Mouse (Mus musculus) embryo, embryonic 10.5 days (tissue): Measurements from ENCODE around the gene Stk11.

ENCODE experiments used
- DNase-seq: peaks from one replicate; pipeline ENCODE4 v3.0.0-alpha.2; 2015; ENCODE audit warnings: low spot score

Stk11 gene

GRCm38 (mm10) chr10:80144864-80145838, 29.5 kb downstream of the Stk11 start:
- DNase-seq: peak; percentile 82

DNA sequence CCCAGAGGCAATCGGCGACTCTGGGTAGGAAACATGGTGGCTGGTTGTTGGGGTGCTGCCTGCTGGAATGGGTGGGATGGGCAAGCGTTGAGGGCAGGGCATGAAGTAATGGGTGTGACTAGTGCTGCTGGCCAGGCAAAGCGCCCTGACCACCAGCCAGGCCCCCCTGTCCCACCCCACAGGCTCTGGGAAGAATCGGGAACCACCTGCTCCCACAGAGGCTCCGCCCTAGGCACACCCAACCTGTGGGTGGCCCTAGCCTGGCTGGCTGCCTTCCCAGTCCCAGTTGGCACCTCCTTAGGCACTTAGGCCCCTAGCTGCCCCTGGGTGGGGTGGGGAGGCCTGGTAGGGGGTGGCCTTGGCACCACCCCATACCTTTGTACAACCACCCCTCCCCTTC, 30.3 kb downstream of the Stk11 start:
- no peak for DNase-seq

DNA sequence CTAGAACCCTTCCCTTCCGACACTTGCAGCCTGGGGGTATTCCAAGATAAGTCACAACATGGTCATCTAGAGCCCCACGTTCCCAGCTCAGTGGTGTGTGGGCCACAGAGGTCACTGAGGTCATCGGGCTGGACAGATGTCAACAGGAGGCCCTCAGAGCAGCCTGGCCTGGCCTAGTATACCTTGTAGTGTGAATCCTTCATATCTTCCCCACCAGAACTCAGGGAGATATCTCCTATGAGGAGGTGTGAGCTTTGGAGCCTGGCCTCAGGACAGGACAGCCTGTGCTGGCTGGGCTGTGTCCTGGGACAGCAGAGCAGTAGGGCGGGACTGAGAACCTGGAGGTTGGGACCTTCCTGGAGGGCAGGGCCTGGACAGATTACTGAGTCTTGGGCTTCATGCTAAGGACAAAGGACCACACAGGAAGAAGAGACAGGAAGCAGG, 31.0 kb downstream of the Stk11 start:
- DNase-seq: no peak

- DNase-seq: no peak
Measured at GRCm38 (mm10) chr10:80147146-80147718, 31.6 kb downstream of the Stk11 start.

DNA sequence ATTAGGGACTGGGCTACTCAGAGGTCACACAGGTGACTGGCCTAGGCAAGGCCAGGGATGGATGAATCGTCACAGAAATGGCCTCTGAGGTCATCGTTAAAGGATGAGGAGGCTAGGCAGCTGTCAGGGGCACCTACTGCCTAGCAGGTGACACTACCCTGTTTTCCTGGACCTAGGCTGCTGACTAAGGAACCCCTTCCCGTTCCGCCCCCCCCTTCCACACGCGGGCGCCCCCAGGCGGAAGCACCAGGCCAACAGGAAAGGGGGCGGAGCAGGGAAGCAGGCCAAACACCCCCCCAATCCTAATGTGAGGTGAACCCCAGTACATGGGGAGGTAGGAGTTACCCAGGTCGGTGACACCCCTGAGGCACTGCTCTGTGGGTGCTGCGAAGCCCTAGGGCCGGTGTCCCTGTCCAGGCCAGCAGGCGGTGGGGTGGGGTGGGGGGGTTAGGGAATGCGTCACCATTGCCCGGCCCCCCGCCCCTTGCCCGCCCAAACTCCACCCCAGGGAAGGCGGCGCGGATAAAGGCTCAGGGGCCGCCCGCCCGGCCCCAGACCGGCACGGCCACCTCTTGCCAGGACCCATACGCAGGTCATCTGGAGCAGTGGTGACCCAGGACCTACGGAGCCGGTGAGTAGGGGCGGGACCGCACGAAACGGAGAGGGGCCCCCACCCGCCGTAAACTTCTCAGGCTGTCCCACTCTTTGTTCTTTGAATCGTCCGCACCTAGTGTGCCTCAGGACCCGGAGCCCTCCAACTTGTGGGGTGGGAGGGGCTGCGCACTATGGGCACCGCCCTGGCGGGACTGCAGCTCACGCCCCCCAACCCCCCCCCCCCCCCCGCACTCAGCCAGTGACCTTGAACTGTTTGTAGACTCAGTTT, 32.4 kb downstream of the Stk11 start, which contains the start of gene Midn:
Gene Midn (plus strand): TSS at position 554 of the 883 bp plus-strand sequence.
- DNase-seq: peak; percentile 79

DNA sequence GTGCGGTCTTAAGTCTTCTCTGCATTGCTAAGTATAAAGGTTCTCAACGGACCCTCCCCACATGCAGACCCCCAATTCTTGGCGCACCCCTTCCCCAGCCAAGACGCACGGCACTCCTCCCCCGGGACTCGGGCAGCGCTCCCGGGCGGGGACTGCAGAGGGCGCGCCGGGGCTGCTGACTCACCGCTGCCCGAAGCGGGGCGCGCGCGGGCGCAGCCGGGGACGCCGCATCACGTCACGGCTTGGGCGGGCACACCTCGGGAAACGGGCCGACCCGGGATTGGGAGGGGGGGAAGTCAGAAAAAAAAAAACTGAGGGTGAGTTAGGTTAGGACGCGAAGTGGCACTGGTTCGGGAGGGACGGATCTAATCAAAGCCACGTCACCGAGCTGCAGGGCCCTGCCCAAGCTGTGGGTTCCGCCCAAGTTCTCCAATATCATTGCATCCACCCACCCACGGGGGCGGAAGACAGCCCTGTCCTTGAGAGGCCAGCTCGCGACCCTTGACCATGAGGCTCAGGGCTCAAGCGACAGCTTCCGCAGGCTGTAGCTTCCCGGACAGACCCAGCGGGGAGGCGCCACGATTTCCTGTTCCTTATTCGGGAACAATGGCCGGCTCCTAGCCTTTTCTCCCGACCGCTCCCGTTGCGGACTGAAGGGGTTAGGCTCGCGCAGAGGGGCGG, 33.1 kb downstream of the Stk11 start:
- peak; percentile 94 for DNase-seq

- DNase-seq: peak; percentile 99
Measured at GRCm38 (mm10) chr10:80149291-80150225, 34.0 kb downstream of the Stk11 start.

DNA sequence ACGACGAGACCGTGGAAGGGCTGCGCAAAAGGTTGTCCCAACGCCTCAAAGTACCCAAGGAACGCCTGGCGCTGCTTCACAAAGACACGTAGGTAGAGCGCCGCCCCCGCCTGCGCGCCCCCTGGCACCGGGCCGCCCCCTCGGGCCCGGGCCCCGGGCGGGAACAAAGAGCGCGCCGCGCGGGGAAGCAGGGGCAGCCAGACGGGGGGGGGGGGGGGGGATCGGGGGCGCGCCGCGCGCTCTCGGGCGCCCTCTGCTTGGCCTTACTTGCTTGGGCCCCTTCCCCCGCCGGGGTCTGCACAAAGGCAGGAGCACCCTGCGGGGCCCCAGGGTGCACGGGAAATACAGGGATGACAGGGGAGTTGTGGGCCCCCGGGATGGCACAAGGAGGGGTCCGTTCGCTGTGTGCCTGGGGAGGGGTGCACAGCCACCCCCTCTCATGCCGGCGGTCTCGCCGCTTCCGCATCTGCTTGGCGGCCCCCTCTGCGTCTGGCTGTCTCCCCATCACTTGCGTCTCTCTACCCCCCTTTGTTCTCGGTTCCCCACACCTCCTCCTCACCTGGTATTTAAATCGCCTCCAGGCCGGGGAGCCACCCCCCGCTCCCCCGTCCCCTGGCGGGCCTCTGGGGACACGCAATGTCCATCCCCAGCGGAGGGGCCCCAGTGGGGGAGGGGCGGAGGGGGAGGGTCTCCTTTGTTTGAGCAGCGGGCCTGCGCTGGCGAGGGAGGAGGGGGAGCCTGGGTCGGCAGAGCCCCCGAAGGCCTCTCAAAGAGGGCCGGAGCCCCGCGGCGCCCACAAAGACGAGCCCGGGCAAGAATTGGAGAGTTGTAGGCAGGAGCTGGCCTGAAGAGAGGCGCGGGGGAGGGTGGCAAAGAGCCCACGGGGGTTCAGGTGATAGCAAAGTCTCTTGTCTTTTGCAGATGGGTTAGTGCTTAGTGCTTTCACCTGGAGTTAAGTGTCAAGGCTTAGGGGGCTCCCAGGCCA, 34.9 kb downstream of the Stk11 start:
- DNase-seq: peak; percentile 84

- peak; percentile 60 for DNase-seq
Measured at GRCm38 (mm10) chr10:80151211-80152034, 35.8 kb downstream of the Stk11 start.

DNA sequence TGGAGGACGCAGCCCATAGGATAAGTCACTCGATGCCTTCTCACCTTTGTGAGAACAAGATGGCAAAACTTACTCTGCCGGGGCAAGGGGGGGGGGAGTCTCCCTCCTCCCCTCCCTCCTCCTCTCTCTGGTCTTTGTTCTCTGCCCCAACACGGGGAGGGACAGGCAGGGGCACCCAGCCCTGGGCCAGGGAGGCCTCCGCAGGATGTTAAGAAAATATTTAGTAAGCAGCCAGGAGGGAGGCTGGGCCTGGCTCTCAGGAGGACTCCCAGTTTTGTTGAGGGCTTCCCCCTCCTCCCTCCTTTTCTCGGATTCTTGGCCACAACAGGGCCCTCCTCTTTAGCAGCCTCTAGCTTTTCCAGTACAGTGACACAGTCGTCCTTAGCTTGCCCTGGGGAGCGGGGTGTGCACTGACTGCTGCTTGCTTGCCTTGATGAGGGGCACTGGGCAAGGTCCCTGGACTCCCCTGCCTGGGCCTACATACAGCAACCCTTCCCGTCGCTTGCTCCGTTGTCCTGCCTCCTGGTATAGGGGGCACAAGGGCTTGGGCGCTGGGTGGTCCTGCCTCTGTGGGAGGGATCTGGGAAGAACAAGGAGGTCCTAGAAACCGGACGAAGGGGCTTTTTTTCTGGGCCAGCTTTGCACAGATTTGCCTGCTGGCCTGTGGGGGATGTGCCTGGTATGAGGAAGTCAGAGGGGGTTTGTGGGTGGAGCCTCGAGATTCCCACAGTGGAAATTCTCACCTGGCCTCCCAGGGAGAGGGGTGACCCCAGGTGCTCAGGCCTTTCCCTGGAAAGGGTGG, 36.7 kb downstream of the Stk11 start:
- DNase-seq: peak; percentile 58

DNA sequence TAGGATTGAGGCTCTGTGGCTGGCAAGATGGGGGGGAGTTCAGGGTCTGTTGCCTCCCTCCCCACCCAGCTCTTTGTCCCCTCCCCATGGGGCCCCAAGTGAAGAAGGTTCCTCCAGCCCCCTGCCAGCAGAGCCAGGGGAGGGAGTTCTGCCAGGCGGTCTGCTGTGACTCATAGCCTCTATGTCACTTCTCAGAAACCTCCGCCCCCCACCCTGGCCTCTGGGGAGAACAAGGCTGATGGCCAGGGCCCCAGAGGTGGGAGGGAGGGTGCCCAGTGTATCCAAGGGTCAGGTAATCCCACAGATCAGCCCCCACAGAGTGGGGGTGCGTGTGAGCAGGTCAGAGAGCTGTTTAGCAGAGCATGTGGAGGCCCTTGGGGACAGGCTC, 37.3 kb downstream of the Stk11 start:
- no peak for DNase-seq

DNA sequence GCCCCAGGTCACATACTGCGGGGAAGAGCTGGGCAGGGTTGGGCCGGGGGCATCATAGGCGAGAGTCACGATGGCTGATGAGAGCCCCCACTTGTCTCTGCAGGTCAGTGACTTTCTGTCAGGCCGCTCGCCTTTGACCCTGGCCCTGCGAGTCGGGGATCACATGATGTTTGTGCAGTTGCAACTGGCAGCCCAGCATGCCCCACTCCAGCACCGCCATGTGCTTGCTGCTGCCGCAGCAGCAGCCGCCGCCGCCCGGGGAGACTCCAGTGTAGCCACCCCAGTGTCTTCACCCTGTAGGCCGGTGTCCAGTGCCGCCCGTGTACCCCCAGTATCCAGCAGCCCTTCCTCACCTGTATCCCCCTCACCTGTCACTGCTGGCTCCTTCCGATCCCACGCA, 38.1 kb downstream of the Stk11 start:
- no peak for DNase-seq

DNA sequence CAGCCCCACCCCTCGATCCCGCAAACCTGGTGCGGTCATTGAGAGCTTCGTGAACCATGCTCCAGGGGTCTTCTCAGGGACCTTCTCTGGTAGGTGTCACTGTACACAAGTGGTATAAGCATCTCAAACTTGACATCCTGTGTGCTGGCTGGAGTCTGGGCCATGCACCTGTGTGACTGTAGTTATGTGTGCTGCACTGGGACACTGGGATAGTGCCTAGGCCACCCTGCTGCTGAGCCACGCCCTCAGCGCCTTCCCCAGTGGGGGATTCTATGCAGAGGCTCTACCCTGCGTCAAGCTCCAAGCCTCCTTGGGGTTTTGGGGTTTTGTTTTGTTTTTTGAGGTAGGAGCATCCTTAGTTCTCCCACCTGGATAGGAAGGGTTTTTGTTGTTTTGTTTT, 38.8 kb downstream of the Stk11 start:
- DNase-seq: no peak

DNA sequence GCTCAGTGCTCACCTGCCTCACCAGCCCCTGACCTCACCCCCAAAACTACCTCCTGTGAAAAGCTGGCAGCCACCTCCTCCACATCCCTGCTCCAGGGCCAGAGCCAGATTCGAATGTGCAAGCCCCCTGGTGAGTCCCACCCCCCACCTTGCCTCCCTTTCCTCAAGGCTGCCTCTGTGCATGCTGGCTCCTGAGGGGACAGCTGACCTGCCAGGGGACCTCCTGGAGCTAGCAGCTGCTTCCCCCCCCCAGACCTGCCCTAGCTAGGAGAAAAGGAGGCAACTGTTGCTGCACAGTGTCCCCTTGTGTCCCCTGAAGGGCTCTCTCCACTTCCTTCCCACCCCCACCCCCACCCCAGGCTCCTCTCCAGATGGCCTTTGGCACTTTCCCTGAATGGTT, 39.7 kb downstream of the Stk11 start:
- DNase-seq: no peak

GRCm38 (mm10) chr10:80156002-80156751, 40.6 kb downstream of the Stk11 start:
- no peak for DNase-seq

DNA sequence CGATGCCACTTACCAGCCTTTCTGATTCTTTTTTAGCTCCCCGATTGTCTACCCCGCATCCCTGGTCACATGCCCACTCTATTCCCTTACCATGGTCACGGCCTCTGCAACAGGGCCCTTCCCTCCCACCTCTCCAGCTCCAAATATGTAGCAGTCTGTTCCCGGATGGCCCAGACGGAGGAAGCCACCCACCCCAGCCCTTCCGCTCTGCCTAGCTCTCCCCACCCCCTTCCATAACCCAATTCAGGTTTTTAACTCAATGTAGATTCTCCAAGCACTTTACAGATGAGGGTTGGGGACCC, 41.1 kb downstream of the Stk11 start:
- no peak for DNase-seq
